Mouse (Mus musculus): ENCODE results near the gene Calhm1.
A peak's percentile ranks its signal among the peaks of the same experiment; 100 is the strongest.
"Not testable (repeated sequence)": the region's sequence is repeated elsewhere in the genome, so short reads cannot be mapped to it uniquely, and the experiment has no call there.

The Calhm1 gene

DNA sequence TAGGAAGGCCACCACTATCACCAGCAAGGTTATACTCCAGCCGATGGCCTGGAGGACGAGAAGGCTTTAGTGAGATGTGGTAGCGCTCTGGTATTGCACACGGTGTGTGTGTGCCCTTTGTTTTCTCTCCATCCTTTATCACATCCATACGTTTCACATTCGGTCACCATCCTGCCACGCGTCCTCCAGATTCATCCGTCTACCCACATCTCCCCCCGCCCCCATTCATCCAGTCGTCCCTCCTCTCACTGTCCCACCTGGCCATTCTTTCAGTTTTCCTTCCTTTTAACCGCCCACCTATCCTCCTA, 8.0 kb upstream of the Calhm1 start:
- DNase-seq (ENCODE audit: low read depth), result no peak

- DNase-seq (ENCODE audit: low read depth), result no peak
These were observed 7.4 kb upstream of the Calhm1 start for GRCm38 (mm10) chr19:47151332-47152061.

DNA sequence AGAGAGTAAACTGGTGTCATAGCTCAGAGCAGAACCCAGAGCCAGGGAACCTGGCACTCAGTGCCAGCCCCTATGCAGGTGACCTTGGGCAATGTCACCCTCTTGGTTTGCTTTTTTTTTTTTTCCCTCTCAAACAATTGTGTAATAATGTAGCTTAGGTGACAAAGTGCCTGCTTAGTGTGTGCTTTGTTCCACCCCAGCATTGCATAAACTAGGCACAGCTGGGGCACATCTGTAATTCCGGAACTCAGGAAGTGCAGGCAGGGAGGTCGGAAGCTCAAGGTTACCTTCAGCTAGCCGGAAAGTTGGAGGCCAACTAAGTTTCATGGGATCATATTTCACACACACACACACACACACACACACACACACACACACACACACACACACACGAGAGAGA, 5.8 kb upstream of the Calhm1 start:
- no peak for DNase-seq (ENCODE audit: low read depth)

- no peak for DNase-seq (ENCODE audit: low read depth)
These were observed 4.3 kb upstream of the Calhm1 start for GRCm38 (mm10) chr19:47148267-47148847.

DNA sequence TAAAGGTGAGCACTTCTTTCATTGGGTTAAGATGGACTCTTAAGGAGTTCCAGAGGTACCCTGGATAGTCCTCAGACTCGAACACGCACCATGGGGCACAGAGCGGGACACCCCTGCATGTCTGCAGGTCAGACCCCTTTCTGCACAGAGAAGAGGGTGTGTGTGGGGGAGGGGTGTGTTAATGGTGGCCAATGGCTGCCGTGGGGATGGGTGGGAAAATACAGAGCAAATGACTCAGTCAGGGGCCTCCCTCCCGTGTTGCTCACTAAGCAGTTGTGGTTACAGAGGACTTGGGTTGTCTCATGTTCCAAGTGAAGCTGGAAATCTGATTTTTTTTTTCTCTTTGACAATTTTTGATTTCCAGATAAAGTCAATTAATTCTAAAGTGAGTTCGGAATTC, 1.6 kb downstream of the Calhm1 start:
- no peak for DNase-seq (ENCODE audit: low read depth)

DNA sequence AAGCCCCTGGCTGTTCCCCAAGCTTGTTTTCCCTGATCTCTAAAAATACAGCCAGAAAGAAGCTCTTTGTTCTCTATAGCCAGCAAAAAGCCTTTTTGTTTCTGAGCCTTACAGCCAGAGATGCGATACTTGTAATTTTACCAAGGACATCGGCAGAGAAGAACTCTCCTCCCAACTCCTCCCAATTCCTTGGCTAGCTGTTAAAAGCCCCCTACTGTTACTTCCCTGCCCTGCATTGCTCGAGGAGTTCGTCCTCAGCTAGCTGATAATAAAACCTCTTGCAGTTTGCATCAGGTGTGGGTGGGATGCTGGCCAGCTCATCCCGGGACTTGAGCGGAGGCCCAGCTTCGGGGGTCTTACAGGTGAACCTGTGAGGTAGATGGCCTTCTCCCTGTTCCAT, 4.4 kb downstream of the Calhm1 start:
- DNase-seq (ENCODE audit: low read depth), result not testable (repeated sequence)

DNA sequence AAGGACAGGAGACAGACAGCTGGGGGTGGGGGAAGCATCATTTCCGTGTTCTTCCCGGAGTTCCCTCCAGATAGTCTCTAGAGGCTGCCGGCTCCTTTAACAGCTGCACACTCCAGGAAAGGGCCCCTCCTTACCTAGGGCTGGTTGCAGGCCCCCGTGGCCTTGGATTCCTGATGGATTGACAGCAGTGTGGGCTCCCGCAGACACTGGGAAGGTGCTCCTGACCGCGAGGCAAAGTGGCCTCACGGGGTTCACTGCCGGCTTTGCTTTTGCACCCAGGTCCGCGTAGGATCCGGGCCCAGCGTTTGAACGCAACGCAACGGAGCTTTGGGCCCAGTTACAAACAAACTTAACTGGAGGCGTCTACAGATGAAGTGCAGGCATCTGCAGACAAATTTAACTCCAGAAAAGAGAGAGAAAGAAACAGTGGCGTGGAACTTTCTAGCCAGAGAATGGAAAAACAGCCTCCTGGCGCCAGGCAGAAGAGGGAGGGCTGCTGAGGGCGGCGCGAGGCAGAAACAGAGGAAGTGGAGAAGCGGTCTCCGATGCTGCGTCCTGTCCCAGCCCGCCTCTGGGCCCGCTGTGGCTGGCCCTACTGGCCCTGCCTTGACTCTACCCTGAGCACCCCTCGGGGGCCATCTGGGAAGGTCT, 6.2 kb downstream of the Calhm1 start, which contains the start of gene Calhm2:
Gene Calhm2 (minus strand): TSS at position 524 of the 651 bp plus-strand sequence.
- peak; percentile 64 for DNase-seq (ENCODE audit: low read depth)

DNA sequence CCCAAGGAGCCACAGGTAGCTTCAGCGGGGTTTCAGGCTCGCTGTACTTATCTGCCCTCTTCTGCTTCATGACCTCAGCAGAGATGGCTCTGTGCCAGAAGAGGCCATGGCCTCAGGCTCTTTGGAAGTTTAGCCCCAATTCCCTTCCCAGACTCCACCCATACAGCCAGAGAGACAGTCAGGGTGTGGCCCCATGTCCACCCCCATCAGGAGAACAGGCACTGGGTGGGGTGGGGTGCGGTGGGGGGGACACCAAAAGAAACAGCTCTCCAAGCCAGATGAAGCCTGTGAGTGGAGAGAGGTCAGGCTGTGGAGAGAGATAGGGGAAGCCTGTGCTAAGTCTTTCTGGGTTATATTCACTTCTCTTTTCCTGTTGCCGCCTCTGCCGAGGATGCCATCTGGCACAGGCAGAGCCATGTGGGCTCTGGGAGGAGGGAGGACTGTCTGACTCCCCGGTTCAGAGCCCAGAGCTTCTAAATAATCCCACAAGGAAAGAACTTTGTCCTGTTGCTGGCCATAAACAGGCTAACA, 6.9 kb downstream of the Calhm1 start:
- DNase-seq (ENCODE audit: low read depth), result peak; percentile 54

DNA sequence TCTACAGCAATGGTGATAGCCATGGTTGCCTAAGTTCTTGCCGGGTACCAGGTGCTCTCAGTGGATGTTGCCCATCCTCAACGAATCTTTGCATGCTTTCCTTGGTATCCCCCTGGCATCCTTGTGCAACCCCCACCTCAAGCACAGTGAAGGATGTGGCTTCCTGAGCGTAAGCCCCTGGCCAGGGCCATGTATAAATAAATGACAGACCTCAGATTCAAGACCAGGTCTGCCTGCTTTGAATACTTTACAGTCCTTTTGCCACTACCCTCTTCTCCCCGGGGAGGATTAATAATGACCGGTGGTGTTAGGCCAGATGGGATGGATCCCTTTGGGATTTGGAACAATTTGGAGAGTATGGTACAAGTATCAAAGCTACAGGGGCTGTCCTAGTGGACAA, 7.9 kb downstream of the Calhm1 start:
- no peak for DNase-seq (ENCODE audit: low read depth)

GRCm38 (mm10) chr19:47135568-47135967, 8.5 kb downstream of the Calhm1 start:
- DNase-seq (ENCODE audit: low read depth), result no peak

DNA sequence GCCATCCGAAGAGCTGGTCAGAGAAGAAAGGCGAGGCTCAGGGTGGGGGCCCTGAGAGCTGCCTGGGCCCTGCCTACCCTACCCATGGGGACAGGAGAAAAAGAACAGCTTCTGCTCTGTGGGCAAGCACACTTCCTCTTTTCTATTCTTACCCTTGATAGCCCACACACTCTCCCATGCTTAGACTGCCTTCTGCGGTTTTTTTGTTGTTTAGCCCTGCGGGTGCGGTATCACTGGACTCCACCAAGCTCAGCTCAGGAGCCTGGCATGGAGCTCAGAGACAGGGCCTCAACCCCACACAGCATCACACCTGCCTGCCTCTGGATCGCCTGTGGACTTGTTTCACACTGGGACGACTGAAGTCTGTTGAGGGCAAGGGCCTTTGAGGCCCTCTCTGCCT, 10.9 kb downstream of the Calhm1 start:
- peak; percentile 20 for DNase-seq (ENCODE audit: low read depth)

- no peak for DNase-seq (ENCODE audit: low read depth)
These were observed 13.4 kb downstream of the Calhm1 start for GRCm38 (mm10) chr19:47130551-47131125.

DNA sequence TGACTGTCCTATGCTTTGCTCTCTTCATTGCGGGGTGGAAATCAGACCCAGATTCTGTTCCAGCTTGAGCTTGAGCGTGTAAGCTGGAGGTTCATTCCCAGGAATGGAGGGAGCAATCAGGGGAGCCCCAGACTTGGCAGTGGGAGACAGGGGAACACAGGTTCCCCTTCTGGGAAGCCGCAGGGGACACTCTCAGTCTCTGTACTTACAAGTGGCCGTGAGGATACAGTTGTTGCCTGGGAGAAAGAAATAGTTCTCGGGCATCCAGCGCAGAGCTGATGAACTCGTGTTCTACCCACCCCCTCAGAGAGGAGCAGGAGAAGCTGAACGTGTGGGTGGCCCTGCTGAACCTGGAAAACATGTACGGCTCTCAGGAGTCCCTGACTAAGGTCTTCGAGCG, 15.2 kb downstream of the Calhm1 start:
- DNase-seq (ENCODE audit: low read depth), result no peak

- no peak for DNase-seq (ENCODE audit: low read depth)
These were observed 15.9 kb downstream of the Calhm1 start for GRCm38 (mm10) chr19:47128164-47128563.

DNA sequence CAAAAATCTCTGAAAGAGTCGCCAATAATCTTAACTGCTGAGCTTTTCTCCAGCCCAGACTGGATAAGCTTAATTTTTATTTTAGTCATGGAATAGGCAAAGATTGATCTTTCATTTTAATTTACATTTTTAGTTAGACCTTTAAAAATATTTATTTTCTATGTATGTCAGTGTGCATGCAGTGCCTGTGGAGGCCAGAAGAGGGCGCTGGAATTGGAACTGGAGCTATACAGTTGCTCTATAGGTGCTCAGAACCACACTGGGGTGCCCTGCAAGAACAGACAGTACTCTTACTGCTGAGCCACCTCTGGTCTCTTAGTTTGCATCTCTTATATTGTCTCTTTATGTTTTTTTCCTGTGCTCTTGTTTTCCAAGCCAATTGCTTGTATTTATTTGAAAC, 21.3 kb downstream of the Calhm1 start:
- peak; percentile 58 for DNase-seq (ENCODE audit: low read depth)

DNA sequence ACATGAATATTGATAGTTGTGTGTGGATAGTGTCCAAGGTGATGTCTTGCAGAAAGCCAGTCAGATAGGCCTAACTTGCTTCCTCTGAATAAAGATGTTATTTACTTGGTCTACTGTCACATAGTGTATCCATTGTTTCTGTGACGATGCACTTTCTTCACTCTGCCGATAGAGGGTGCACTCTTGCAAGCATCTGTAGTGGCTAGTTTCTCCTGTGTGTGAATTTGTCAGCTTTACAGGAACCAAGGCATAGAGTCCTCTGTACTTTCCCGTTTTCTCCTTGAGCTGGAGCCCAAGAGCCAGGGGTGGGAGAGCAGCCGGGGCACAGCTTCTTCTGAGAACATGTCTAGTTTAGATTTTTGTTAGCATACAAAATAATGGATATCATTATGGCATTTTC, 23.0 kb downstream of the Calhm1 start:
- peak; percentile 46 for DNase-seq (ENCODE audit: low read depth)

GRCm38 (mm10) chr19:47118634-47119033, 25.4 kb downstream of the Calhm1 start:
- DNase-seq (ENCODE audit: low read depth), result no peak

GRCm38 (mm10) chr19:47104641-47105271, 39.3 kb downstream of the Calhm1 start:
- no peak for DNase-seq (ENCODE audit: low read depth)

GRCm38 (mm10) chr19:47101080-47101479, 43.0 kb downstream of the Calhm1 start:
- DNase-seq (ENCODE audit: low read depth), result no peak
